Mouse (Mus musculus) embryonic facial prominence, embryonic 10.5 days (tissue): ENCODE results near the gene Pirt. TPM values are rescaled to one million over a fixed set of nuclear protein-coding genes. Genes with fewer than 3 reads are reported as not detected.

ENCODE experiments used
- DNase-seq: peaks from one replicate; pipeline ENCODE4 v3.0.0-alpha.2; 2017; ENCODE audit warnings: low spot score
- H3K27ac ChIP-seq: fragments of 300-500 bp; sonication (generic); replicated peaks from 2 replicates; pipeline ENCODE4 v1.5.1; 2016; ENCODE audit warnings: mild to moderate bottlenecking
- H3K27me3 ChIP-seq: fragments of 300-500 bp; sonication (generic); replicated peaks from 2 replicates; pipeline ENCODE4 v1.6.1; 2016; ENCODE audit warnings: low read depth, mild to moderate bottlenecking; ENCODE audit not compliant: poor library complexity, severe bottlenecking
- H3K36me3 ChIP-seq: fragments of 300-500 bp; sonication (generic); replicated peaks from 2 replicates; pipeline ENCODE4 v1.6.1; 2016; ENCODE audit warnings: mild to moderate bottlenecking, moderate library complexity
- H3K4me1 ChIP-seq: fragments of 300-500 bp; sonication (generic); 2 replicates; pipeline ENCODE4 v1.6.1; 2016
- H3K4me3 ChIP-seq: fragments of 300-500 bp; sonication (generic); 2 replicates; pipeline ENCODE4 v1.5.1; 2016; ENCODE audit warnings: mild to moderate bottlenecking, moderate library complexity
- H3K9me3 ChIP-seq: fragments of 300-500 bp; sonication (generic); 2 replicates; pipeline ENCODE4 v1.6.1; 2016; ENCODE audit warnings: mild to moderate bottlenecking
- WGBS: fragments of 180-500 bp; shearing (Covaris S2); methylation state at CpG from one replicate; pipeline ENCODE4 v1.1.7; 2016; 5-methylcytosine and 5-hydroxymethylcytosine counted together
- polyA plus RNA-seq: library from polyadenylated mRNA; unstranded; fragments of >200 nt; fragmentation: Nextera tagmentation; extraction: Ambion mirVana; gene quantifications from 2 replicates; pipeline ENCODE4 v1.2.1, GENCODE M21; 2016

The Pirt gene
- polyA plus RNA-seq, 1 experiment from 2014 or later: 2.2 TPM

DNA sequence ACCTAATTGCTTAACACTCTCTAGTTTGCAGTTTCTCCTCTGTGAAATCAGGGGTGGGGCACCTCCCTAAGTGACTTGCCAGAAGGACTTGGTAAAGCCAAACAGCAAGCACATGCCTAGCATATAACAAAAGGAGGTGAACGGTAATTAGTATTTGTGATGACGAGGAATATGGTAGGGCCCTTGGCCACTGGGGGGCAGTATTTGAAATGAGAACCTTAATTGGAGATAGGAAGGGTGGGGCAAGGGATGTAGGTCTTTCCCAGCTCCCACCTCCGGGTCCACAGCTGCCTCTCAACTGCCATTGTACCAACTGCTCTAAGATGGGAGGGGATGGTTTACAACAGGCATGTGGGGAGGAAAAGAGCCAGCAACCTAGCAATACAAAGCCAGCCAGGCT is 2.5 kb downstream of the Pirt start:
- Histone ChIP-seq H3K4me3 (no peak overlapping the region), H3K27me3 (peaks cover 19% of the 10 kb centered on the region), H3K27ac (no peak overlapping the region), H3K9me3 (no peaks in the 10 kb centered on the region), H3K4me1 (no peaks in the 10 kb centered on the region), H3K36me3 (no peaks in the 10 kb centered on the region)
- WGBS: 34% methylated on average over 3 of the region's 3 CpGs
- DNase-seq: peak; percentile 51

GRCm38 (mm10) chr11:66920012-66920411 is 8.2 kb downstream of the Pirt start:
- no peak for DNase-seq
- Histone ChIP-seq H3K4me1 (peaks cover 27% of the 10 kb centered on the region), H3K27me3 (no peaks in the 10 kb centered on the region), H3K9me3 (no peaks in the 10 kb centered on the region), H3K36me3 (no peaks in the 10 kb centered on the region), H3K27ac (no peak overlapping the region), H3K4me3 (no peak overlapping the region)
- WGBS: 51% methylated on average over 2 of the region's 2 CpGs

GRCm38 (mm10) chr11:66924095-66924823 is 12.5 kb downstream of the Pirt start:
- WGBS: 83% methylated on average over 11 of the region's 11 CpGs
- Histone ChIP-seq H3K4me3 (no peak overlapping the region), H3K36me3 (no peaks in the 10 kb centered on the region), H3K27ac (no peak overlapping the region), H3K9me3 (no peaks in the 10 kb centered on the region), H3K4me1 (peaks cover 27% of the 10 kb centered on the region), H3K27me3 (no peaks in the 10 kb centered on the region)
- DNase-seq: no peak

- H3K4me1 ChIP-seq: peaks cover 4% of the 10 kb centered on the region
- H3K4me3 ChIP-seq: no peak overlapping the region
- WGBS: 59% methylated on average over 3 of the region's 3 CpGs
- no peaks in the 10 kb centered on the region for H3K9me3 ChIP-seq
- H3K36me3 ChIP-seq: no peaks in the 10 kb centered on the region
- no peaks in the 10 kb centered on the region for H3K27me3 ChIP-seq
- H3K27ac ChIP-seq: no peak overlapping the region
- DNase-seq: no peak
Observed at GRCm38 (mm10) chr11:66928311-66928710, 16.5 kb downstream of the Pirt start.

- no peaks in the 10 kb centered on the region for H3K27me3 ChIP-seq
- H3K27ac ChIP-seq: no peak overlapping the region
- H3K36me3 ChIP-seq: no peaks in the 10 kb centered on the region
- no peaks in the 10 kb centered on the region for H3K9me3 ChIP-seq
- no peaks in the 10 kb centered on the region for H3K4me1 ChIP-seq
- no peak for DNase-seq
- no peak overlapping the region for H3K4me3 ChIP-seq
- whole genome bisulfite sequencing: 84% methylated on average over 9 of the region's 9 CpGs
Observed at GRCm38 (mm10) chr11:66932827-66933599, 21.2 kb downstream of the Pirt start.

GRCm38 (mm10) chr11:66934428-66935173 is 22.8 kb downstream of the Pirt start:
- H3K9me3 ChIP-seq: no peaks in the 10 kb centered on the region
- H3K27ac ChIP-seq: no peak overlapping the region
- H3K4me1 ChIP-seq: no peaks in the 10 kb centered on the region
- WGBS: 86% methylated on average over 7 of the region's 7 CpGs
- no peak overlapping the region for H3K4me3 ChIP-seq
- H3K27me3 ChIP-seq: no peaks in the 10 kb centered on the region
- no peaks in the 10 kb centered on the region for H3K36me3 ChIP-seq
- no peak for DNase-seq

- no peak overlapping the region for H3K27ac ChIP-seq
- H3K4me3 ChIP-seq: no peak overlapping the region
- no peak for DNase-seq
Observed at GRCm38 (mm10) chr11:66942011-66942410, 30.2 kb downstream of the Pirt start.

DNA sequence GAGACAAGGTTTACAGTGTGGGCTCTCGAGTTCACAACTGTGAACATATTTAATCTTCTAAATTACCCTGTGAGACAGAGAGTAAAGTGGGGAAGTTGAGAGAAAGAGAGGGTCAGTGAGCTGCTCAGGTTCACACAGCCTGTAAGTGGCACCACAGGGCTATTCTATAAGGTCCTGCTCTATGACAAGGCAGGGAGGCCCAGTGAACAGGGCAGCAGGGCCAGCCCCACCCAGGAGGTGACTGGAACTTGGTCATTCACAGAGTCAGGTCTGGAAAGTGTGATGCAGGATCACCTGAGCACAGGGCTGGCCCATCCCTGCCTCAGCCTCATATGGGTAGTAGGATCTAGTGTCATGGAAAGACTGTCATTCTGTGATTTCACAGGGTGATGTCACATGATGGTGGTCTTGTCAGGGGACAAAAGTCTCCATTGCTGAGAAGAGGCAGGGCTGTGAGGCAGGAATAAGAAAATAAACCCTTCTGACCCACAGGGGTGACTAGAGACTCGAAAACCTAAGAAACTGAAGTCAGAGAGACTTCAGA is 33.5 kb downstream of the Pirt start:
- Histone ChIP-seq H3K4me1 (no peaks in the 10 kb centered on the region), H3K4me3 (no peak overlapping the region), H3K27ac (no peak overlapping the region), H3K36me3 (no peaks in the 10 kb centered on the region), H3K9me3 (no peaks in the 10 kb centered on the region), H3K27me3 (no peaks in the 10 kb centered on the region)
- 71% methylated on average over 2 of the region's 2 CpGs for WGBS
- no peak for DNase-seq

More at GRCm38 (mm10) chr11:66942011-66942410, 30.2 kb downstream of the Pirt start:
- Histone ChIP-seq H3K27me3 (no peaks in the 10 kb centered on the region), H3K9me3 (no peaks in the 10 kb centered on the region), H3K4me1 (no peaks in the 10 kb centered on the region), H3K36me3 (no peaks in the 10 kb centered on the region)
- WGBS: 90% methylated on average over 5 of the region's 5 CpGs

DNA sequence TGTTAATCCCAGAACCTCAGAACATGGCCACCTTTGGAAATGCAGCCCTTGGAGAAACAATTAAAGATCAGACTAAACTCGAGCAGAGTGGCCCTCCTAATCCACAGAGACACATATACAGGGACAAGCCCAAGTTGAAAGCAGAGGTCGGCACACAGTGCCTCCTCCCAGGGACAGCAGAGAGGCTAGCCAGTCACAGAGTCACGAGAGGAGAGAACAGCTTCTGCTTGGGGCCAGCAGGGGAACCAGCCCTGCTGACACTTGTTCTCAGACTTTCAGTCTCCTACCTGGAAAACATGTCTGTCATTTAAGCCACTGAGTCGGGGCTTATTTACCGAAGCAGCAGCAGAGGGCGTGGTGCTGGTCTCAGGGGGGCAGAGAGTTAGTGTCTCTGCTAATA is 34.7 kb downstream of the Pirt start:
- H3K27me3 ChIP-seq: no peaks in the 10 kb centered on the region
- H3K36me3 ChIP-seq: no peaks in the 10 kb centered on the region
- no peak overlapping the region for H3K27ac ChIP-seq
- no peaks in the 10 kb centered on the region for H3K9me3 ChIP-seq
- H3K4me1 ChIP-seq: no peaks in the 10 kb centered on the region
- no peak for DNase-seq
- 74% methylated on average over 6 of the region's 6 CpGs for WGBS
- H3K4me3 ChIP-seq: no peak overlapping the region

GRCm38 (mm10) chr11:66946922-66947321 is 35.1 kb downstream of the Pirt start:
- Histone ChIP-seq H3K27me3 (no peaks in the 10 kb centered on the region), H3K4me1 (no peaks in the 10 kb centered on the region), H3K27ac (no peak overlapping the region), H3K36me3 (no peaks in the 10 kb centered on the region), H3K9me3 (no peaks in the 10 kb centered on the region), H3K4me3 (no peak overlapping the region)
- DNase-seq: no peak
- 73% methylated on average over 6 of the region's 6 CpGs for WGBS

GRCm38 (mm10) chr11:66956303-66956702 is 44.5 kb downstream of the Pirt start, which contains the start of gene Tmem238l:
Gene Tmem238l, plus strand, starts transcription at chr11:66956638.
- no peaks in the 10 kb centered on the region for H3K36me3 ChIP-seq
- 88% methylated on average over 9 of the region's 9 CpGs for WGBS
- no peaks in the 10 kb centered on the region for H3K4me1 ChIP-seq
- no peak within 1 kb of the TSS for H3K4me3 ChIP-seq
- H3K9me3 ChIP-seq: no peaks in the 10 kb centered on the region
- DNase-seq: no peak
- H3K27ac ChIP-seq: no peak within 1 kb of the TSS
- H3K27me3 ChIP-seq: no peaks in the 10 kb centered on the region

- H3K4me1 ChIP-seq: no peaks in the 10 kb centered on the region
- no peaks in the 10 kb centered on the region for H3K27me3 ChIP-seq
- H3K36me3 ChIP-seq: no peaks in the 10 kb centered on the region
- H3K4me3 ChIP-seq: no peak overlapping the region
- H3K9me3 ChIP-seq: no peaks in the 10 kb centered on the region
- DNase-seq: no peak
- no peak overlapping the region for H3K27ac ChIP-seq
- 80% methylated on average over 1 of the region's 1 CpGs for WGBS
Observed at GRCm38 (mm10) chr11:66960797-66961196, 49.0 kb downstream of the Pirt start.
